Mouse (Mus musculus): ENCODE results near the gene Usp22. TPM values are rescaled to one million over a fixed set of nuclear protein-coding genes. Genes with fewer than 3 reads are reported as not detected.

Gene Usp22
- total RNA-seq, 2 experiments from 2014 or later = 36.1 to 79.4 TPM

DNA sequence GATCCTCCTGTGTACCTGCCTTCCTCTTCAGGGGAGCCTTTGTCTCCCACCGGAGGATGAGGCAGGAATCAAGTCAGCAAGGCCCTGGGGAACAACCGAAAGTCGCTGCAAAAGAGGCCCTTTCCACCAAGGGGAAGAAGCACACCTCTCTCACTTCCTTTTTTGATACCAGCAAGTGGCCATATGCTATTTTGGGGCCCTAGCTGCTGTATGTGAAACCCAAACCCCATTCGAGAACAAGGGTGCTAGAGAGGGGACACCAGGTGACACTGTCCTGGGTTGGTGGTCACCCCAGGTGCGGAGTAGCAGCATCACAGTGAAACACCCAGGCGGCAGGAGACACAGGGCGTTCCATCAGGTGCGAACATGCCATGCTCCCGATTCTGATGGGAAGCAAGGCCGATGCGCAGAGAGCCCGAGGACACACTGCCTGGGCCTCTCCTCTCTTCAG lies 65.9 kb downstream of the Usp22 start:
- ATAC-seq (replicated peaks; ENCODE audit: poor library complexity) = peak; percentile 54

- peak; percentile 93 for ATAC-seq (replicated peaks; ENCODE audit: poor library complexity)
Measured at GRCm38 (mm10) chr11:61104241-61104901, 70.5 kb downstream of the Usp22 start.

DNA sequence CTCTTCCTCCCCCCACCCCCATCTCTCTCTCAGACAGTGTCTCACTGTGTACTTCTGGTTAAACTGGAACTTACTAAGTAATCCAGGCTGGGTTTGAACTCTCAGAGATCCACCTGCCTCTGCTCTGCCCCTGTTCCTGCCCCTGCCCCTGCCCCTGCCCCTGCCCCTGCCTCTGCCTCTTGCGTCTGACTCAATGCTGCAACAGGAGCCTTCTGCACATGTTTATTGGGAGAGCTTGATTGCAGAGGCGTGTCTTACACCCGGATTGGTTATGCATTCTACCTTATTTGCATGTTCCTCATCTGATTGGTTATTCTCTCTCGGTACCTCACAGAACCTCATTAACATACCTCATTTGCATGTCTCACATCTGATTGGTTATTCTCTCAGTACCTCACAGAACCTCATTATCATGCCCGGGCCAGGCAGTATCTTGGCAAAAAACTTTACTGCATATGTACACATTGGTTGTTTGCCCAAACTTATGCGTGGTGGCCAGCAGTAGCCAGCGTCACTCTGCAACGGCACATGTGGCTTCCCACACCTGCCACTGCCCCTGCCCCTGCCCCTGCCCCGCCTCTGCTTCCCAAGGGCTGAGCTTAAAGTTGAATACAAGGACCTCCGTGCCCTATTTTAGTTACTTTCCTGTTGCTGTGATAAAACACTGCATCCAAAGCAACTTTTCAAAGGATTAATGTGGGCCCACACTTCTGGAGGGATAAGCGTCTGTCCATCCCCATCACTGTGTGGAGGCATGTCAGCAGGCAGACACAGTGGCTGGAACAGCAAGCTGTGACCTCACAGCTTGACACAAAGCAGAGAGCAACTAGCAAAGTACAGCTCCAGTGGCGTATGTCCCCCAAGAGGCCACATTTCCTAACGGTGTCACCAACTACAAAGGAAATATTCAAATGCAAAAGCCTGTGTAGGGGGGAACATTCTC lies 72.2 kb downstream of the Usp22 start:
- ATAC-seq (replicated peaks; ENCODE audit: poor library complexity) = no peak

Other genes with a start within 250 kb of the Usp22 start
- gene Map2k3, start 243.0 kb downstream of the Usp22 start, total RNA-seq (2015) = 29.9 and 32.7 TPM in 2 replicates
- gene Map2k3, start 243.0 kb downstream of the Usp22 start, total RNA-seq (2017) = 13.5 and 17.5 TPM in 2 replicates
- gene Kcnj12, start 152.5 kb downstream of the Usp22 start, total RNA-seq (2015) = not detected in 2 replicates
- not detected in 2 replicates for gene Kcnj12, start 152.5 kb downstream of the Usp22 start, total RNA-seq (2017)
- 39.9 and 42.4 TPM in 2 replicates for gene Tnfrsf13b, start 48.3 kb downstream of the Usp22 start, total RNA-seq (2015)
- 55.3 and 64.2 TPM in 2 replicates for gene Tnfrsf13b, start 48.3 kb downstream of the Usp22 start, total RNA-seq (2017)
- 0.32 TPM in 1 of 2 replicates, not detected in the other for gene Aldh3a1, start 32.5 kb upstream of the Usp22 start, total RNA-seq (2015)
- 0.34 TPM in 1 of 2 replicates, not detected in the other for gene Aldh3a1, start 32.5 kb upstream of the Usp22 start, total RNA-seq (2017)
- gene Aldh3a2, start 92.4 kb upstream of the Usp22 start, total RNA-seq (2015) = 20.2 and 25.5 TPM in 2 replicates
- gene Aldh3a2, start 92.4 kb upstream of the Usp22 start, total RNA-seq (2017) = 17.3 and 17.6 TPM in 2 replicates
- not detected in 2 replicates for gene Slc47a2, start 167.8 kb upstream of the Usp22 start, total RNA-seq (2015)
- not detected in 2 replicates for gene Slc47a2, start 167.8 kb upstream of the Usp22 start, total RNA-seq (2017)
- not detected in 2 replicates for gene Slc47a1, start 203.3 kb upstream of the Usp22 start, total RNA-seq (2015)
- gene Slc47a1, start 203.3 kb upstream of the Usp22 start, total RNA-seq (2017) = not detected in 2 replicates